Mouse (Mus musculus) ES-Bruce4 (cell line): ENCODE data around the gene Rpl31. TPM values are rescaled to one million over a fixed set of nuclear protein-coding genes. Genes with fewer than 3 reads are reported as not detected.

ENCODE experiments used
- H3K27ac ChIP-seq: 2 replicates; pipeline ENCODE4 v1.5.1; 2012; ENCODE audit warnings: low read length, inconsistent platforms; ENCODE audit not compliant: insufficient read depth
- H3K27me3 ChIP-seq: 2 replicates; pipeline ENCODE4 v1.6.1; 2012; ENCODE audit warnings: mild to moderate bottlenecking, low read length, inconsistent platforms; ENCODE audit not compliant: control insufficient read depth, poor library complexity, insufficient read depth, severe bottlenecking
- H3K36me3 ChIP-seq: 2 replicates; pipeline ENCODE4 v1.6.1; 2012; ENCODE audit warnings: inconsistent platforms, mild to moderate bottlenecking, low read length, moderate library complexity; ENCODE audit not compliant: control insufficient read depth, poor library complexity, insufficient read depth, severe bottlenecking
- H3K4me1 ChIP-seq: one replicate; pipeline ENCODE4 v1.8.1; 2011; ENCODE audit warnings: low read length; ENCODE audit not compliant: control insufficient read depth, insufficient read depth
- H3K4me3 ChIP-seq: 2 replicates; pipeline ENCODE4 v1.5.1; 2011; ENCODE audit warnings: low read depth, mild to moderate bottlenecking, low read length
- H3K9ac ChIP-seq: 2 replicates; pipeline ENCODE4 v1.6.1; 2012; ENCODE audit warnings: low read depth, mild to moderate bottlenecking, inconsistent platforms; ENCODE audit not compliant: poor library complexity, severe bottlenecking
- H3K9me3 ChIP-seq: replicated peaks from 2 replicates; pipeline ENCODE4 v1.6.1; 2012; ENCODE audit warnings: mild to moderate bottlenecking, low read length, inconsistent platforms; ENCODE audit not compliant: control insufficient read depth, poor library complexity, insufficient read depth, severe bottlenecking
- CTCF ChIP-seq: IDR thresholded peaks from one replicate; pipeline ENCODE4 v1.8.1; 2011; ENCODE audit warnings: low read depth, low read length
- EP300 ChIP-seq: IDR thresholded peaks from 2 replicates; pipeline ENCODE4 v1.6.1; 2011; ENCODE audit warnings: low read depth, low read length; ENCODE audit not compliant: insufficient read depth
- POLR2A ChIP-seq: IDR thresholded peaks from one replicate; pipeline ENCODE4 v1.8.1; 2011; ENCODE audit warnings: low read length; ENCODE audit not compliant: insufficient read depth
- polyA plus RNA-seq: library from polyadenylated mRNA; stranded (reverse); fragments of >200 nt; gene quantifications from 2 replicates; pipeline ENCODE4 v1.2.4, GENCODE M21; 2011; ENCODE audit warnings: low read depth; ENCODE audit not compliant: missing spikeins, insufficient read depth, insufficient read length

Rpl31 gene
- polyA plus RNA-seq = 2,420 and 2,624 TPM in 2 replicates

GRCm38 (mm10) chr1:39367601-39368266 lies at the start of gene Rpl31:
Gene Rpl31 (plus strand): TSS chr1:39367842.
- no peaks in the 10 kb centered on the region for H3K4me1 ChIP-seq
- peak; percentile 22 for TF ChIP-seq POLR2A
- TF ChIP-seq CTCF = no peak
- 0 out of 2 replicates have a peak, but pooled peaks have one; percentile 11 for TF ChIP-seq EP300
- H3K9ac ChIP-seq = peak within 1 kb of the TSS; percentile 93
- H3K27me3 ChIP-seq = no peaks in the 10 kb centered on the region
- peak within 1 kb of the TSS; percentile 98 for H3K4me3 ChIP-seq
- H3K27ac ChIP-seq = peak within 1 kb of the TSS; percentile 68
- peaks cover 47% of the 10 kb centered on the region for H3K36me3 ChIP-seq
- H3K9me3 ChIP-seq = no peaks in the 10 kb centered on the region

GRCm38 (mm10) chr1:39317935-39318334 lies 49.7 kb upstream of the Rpl31 start:
- H3K4me1 ChIP-seq = no peaks in the 10 kb centered on the region
- no peak overlapping the region for H3K9ac ChIP-seq
- no peak overlapping the region for H3K4me3 ChIP-seq
- H3K36me3 ChIP-seq = no peaks in the 10 kb centered on the region
- TF ChIP-seq CTCF (no peak), EP300 (no peak), POLR2A (no peak)
- no peaks in the 10 kb centered on the region for H3K9me3 ChIP-seq
- no peaks in the 10 kb centered on the region for H3K27me3 ChIP-seq
- no peak overlapping the region for H3K27ac ChIP-seq

GRCm38 (mm10) chr1:39318870-39319269 lies 48.8 kb upstream of the Rpl31 start:
- TF ChIP-seq EP300 = no peak
- no peak for TF ChIP-seq CTCF
- no peak for TF ChIP-seq POLR2A
- Histone ChIP-seq H3K27ac (no peak overlapping the region), H3K9me3 (no peaks in the 10 kb centered on the region), H3K4me3 (no peak overlapping the region), H3K36me3 (no peaks in the 10 kb centered on the region), H3K9ac (no peak overlapping the region), H3K27me3 (no peaks in the 10 kb centered on the region), H3K4me1 (no peaks in the 10 kb centered on the region)

GRCm38 (mm10) chr1:39321954-39322353 lies 45.7 kb upstream of the Rpl31 start:
- Histone ChIP-seq H3K4me3 (no peak overlapping the region), H3K9ac (no peak overlapping the region), H3K27ac (no peak overlapping the region), H3K9me3 (no peaks in the 10 kb centered on the region), H3K4me1 (no peaks in the 10 kb centered on the region), H3K27me3 (no peaks in the 10 kb centered on the region), H3K36me3 (no peaks in the 10 kb centered on the region)
- TF ChIP-seq POLR2A (no peak), EP300 (no peak), CTCF (no peak)

GRCm38 (mm10) chr1:39325228-39325627 lies 42.4 kb upstream of the Rpl31 start:
- Histone ChIP-seq H3K4me1 (no peaks in the 10 kb centered on the region), H3K9ac (no peak overlapping the region), H3K27ac (no peak overlapping the region), H3K27me3 (no peaks in the 10 kb centered on the region), H3K4me3 (no peak overlapping the region), H3K9me3 (no peaks in the 10 kb centered on the region), H3K36me3 (no peaks in the 10 kb centered on the region)
- TF ChIP-seq EP300 (no peak), POLR2A (no peak)

GRCm38 (mm10) chr1:39327546-39327945 lies 40.1 kb upstream of the Rpl31 start:
- no peaks in the 10 kb centered on the region for H3K9me3 ChIP-seq
- no peaks in the 10 kb centered on the region for H3K4me1 ChIP-seq
- H3K27ac ChIP-seq = no peak overlapping the region
- no peaks in the 10 kb centered on the region for H3K36me3 ChIP-seq
- TF ChIP-seq CTCF (no peak), EP300 (no peak), POLR2A (no peak)
- no peak overlapping the region for H3K4me3 ChIP-seq
- H3K27me3 ChIP-seq = no peaks in the 10 kb centered on the region
- H3K9ac ChIP-seq = no peak overlapping the region
